Comparison of ENCODE assay signal across 8 mouse cellular contexts in genomic region chr11:72024193-72024781, GRCm38 (mm10). TPM values are rescaled to one million over a fixed set of nuclear protein-coding genes. Genes with fewer than 3 reads are reported as not detected.
DNase-seq lines count a peak whose midpoint lies in the region; ATAC-seq and TF ChIP-seq lines count a peak whose summit lies in the region.

No protein-coding gene starts in this region.

- H3K4me3 ChIP-seq in ES-Bruce4 (ENCODE audit: low read depth, low read length) = no peak overlapping the region

- TF ChIP-seq CTCF in ES-Bruce4 (IDR thresholded peaks at IDR 0.05; ENCODE audit: low read depth, low read length) = peak; percentile 69

- no peaks in the 10 kb centered on the region for H3K36me3 ChIP-seq in ES-Bruce4 (ENCODE audit: control insufficient read depth, insufficient read depth, low read length, poor library complexity, severe bottlenecking)

- H3K9me3 ChIP-seq in ES-Bruce4 (replicated peaks; ENCODE audit: control insufficient read depth, insufficient read depth, low read length, poor library complexity, severe bottlenecking) = no peaks in the 10 kb centered on the region

- TF ChIP-seq EP300 in ES-Bruce4 (IDR thresholded peaks at IDR 0.05; ENCODE audit: insufficient read depth, low read depth, low read length) = no peak

- no peak overlapping the region for H3K27ac ChIP-seq in ES-Bruce4 (ENCODE audit: insufficient read depth, low read length)

- no peaks in the 10 kb centered on the region for H3K4me1 ChIP-seq in ES-Bruce4 (ENCODE audit: control insufficient read depth, insufficient read depth, low read length)

- DNase-seq in adipocyte (ENCODE audit: low spot score) = peak; percentile 76
- peak; percentile 73 to 81 for DNase-seq in kidney, postnatal 25 days
- peak; percentile 83 for DNase-seq in lung, postnatal 10 days
- peak; percentile 81 for DNase-seq in retina, embryonic 14.5 days (ENCODE audit: low spot score)

- no peaks in the 10 kb centered on the region for H3K27me3 ChIP-seq in ES-Bruce4 (ENCODE audit: control insufficient read depth, insufficient read depth, low read length, poor library complexity, severe bottlenecking)

- no peak overlapping the region for H3K9ac ChIP-seq in ES-Bruce4 (ENCODE audit: low read depth, poor library complexity, severe bottlenecking)

- no peak for TF ChIP-seq POLR2A in ES-Bruce4 (IDR thresholded peaks at IDR 0.05; ENCODE audit: insufficient read depth, low read length)

- ATAC-seq in common myeloid progenitor, adult 5-6 weeks (replicated peaks; ENCODE audit: low read depth, poor library complexity, severe bottlenecking) = peak; percentile 79
- peak; percentile 79 for ATAC-seq in granulocyte monocyte progenitor cell, adult 5-6 weeks (replicated peaks; ENCODE audit: poor library complexity, severe bottlenecking)
- ATAC-seq in inflammation-experienced regulatory T-cells, adult 6 months = no peak

RNA-seq across cellular contexts. Expression of gene Aipl1, which starts 13.0 kb away (rescaled TPM):
- 1.1 and 1.3 TPM in 2 replicates for polyA plus RNA-seq in ES-Bruce4 (2011; ENCODE audit: insufficient read depth, insufficient read length, low read depth, missing spikeins)
- total RNA-seq in common myeloid progenitor, adult 5-6 weeks (2017) = 0.44 and 1.2 TPM in 2 replicates
- total RNA-seq in granulocyte monocyte progenitor cell, adult 5-6 weeks (2014; fragmentation: Nextera tagmentation) = not detected in 2 replicates
- total RNA-seq in granulocyte monocyte progenitor cell, adult 5-6 weeks (2017) = 0.41 and 1.1 TPM in 2 replicates
- under 1 TPM in 1 of 3 experiments, not detected in 2; 0.15 TPM for polyA plus RNA-seq in inflammation-experienced regulatory T-cells, adult 6 months (2017; shearing (Covaris generic))

RNA-seq across cellular contexts. Expression of gene Pimreg, which starts 17.5 kb away (rescaled TPM):
- polyA plus RNA-seq in ES-Bruce4 (2011; ENCODE audit: insufficient read depth, insufficient read length, low read depth, missing spikeins) = 43.6 and 49.3 TPM in 2 replicates
- 14.9 and 16.1 TPM in 2 replicates for total RNA-seq in common myeloid progenitor, adult 5-6 weeks (2017)
- total RNA-seq in granulocyte monocyte progenitor cell, adult 5-6 weeks (2014; fragmentation: Nextera tagmentation) = 7.5 and 14.4 TPM in 2 replicates
- total RNA-seq in granulocyte monocyte progenitor cell, adult 5-6 weeks (2017) = 12.4 and 17.0 TPM in 2 replicates
- 10 to 100 TPM in 1 of 3 experiments, 1 to 10 TPM in 2; 2.4 to 38.2 (median 2.6) TPM for polyA plus RNA-seq in inflammation-experienced regulatory T-cells, adult 6 months (2017; shearing (Covaris generic))
